7 mouse cellular contexts compared by ENCODE assay signal in genomic region chr11:88891921-88892561, GRCm38 (mm10). TPM values are rescaled to one million over a fixed set of nuclear protein-coding genes. Genes with fewer than 3 reads are reported as not detected.
A peak's percentile ranks its signal among the peaks of the same experiment; 100 is the strongest.
DNase-seq lines count a peak whose midpoint lies in the region; TF ChIP-seq lines count a peak whose summit lies in the region.
"Not testable (repeated sequence)": the region's sequence is repeated elsewhere in the genome, so short reads cannot be mapped to it uniquely, and the experiment has no call there.

No protein-coding gene starts in this region.

- peak; percentile 79 for DNase-seq in cerebellum, adult 11-12 months
- peak; percentile 55 to 59 for DNase-seq in frontal cortex, postnatal 25 days (ENCODE audit: low spot score in 2 of 2)
- peak; percentile 39 to 50 for DNase-seq in heart, postnatal 10 days
- DNase-seq in layer of hippocampus, adult 18-20 months (ENCODE audit: low spot score in 2 of 2): peak; percentile 43 to 52
- peak; percentile 51 to 52 for DNase-seq in left cerebral cortex, postnatal 14 days (ENCODE audit: low spot score in 2 of 2)
- peak; percentile 46 for DNase-seq in right cerebral cortex, adult 18-20 months
- DNase-seq in thymus, adult 2 months: peak; percentile 52

- TF ChIP-seq POLR2A in thymus, adult 2 months (IDR thresholded peaks at IDR 0.05; ENCODE audit: control insufficient read depth, extremely low read depth, insufficient read depth, low read length, poor library complexity): not testable (repeated sequence)

- not testable (repeated sequence) for H3K36me3 ChIP-seq in thymus, adult 2 months (ENCODE audit: control insufficient read depth, insufficient read depth, low read length)

- not testable (repeated sequence) for TF ChIP-seq CTCF in thymus, adult 2 months (IDR thresholded peaks at IDR 0.05; ENCODE audit: borderline replicate concordance, control insufficient read depth, extremely low read depth, insufficient read depth, low read length, poor library complexity)

- not testable (repeated sequence) for H3K4me3 ChIP-seq in thymus, adult 2 months (ENCODE audit: control insufficient read depth, insufficient read depth, low read length)

- 98% methylated on average over 18 of the region's 24 CpGs for WGBS in thymus, adult 2 months

- not testable (repeated sequence) for H3K4me1 ChIP-seq in thymus, adult 2 months (replicated peaks; ENCODE audit: control insufficient read depth, insufficient read depth, low read length)

- H3K27ac ChIP-seq in thymus, adult 2 months (ENCODE audit: control insufficient read depth, insufficient read depth, low read length): not testable (repeated sequence)

- H3K27me3 ChIP-seq in thymus, adult 2 months (ENCODE audit: control insufficient read depth, insufficient read depth, low read length): not testable (repeated sequence)

- intact Hi-C loops in heart, postnatal 10 days (cut with DNase I); left cerebral cortex, postnatal 14 days (cut with DNase I): not testable (repeated sequence)

RNA-seq across cellular contexts. Expression of gene Akap1, which starts 27.7 kb away (rescaled TPM):
- 100 to 1,000 TPM; 110 to 122 TPM for total RNA-seq in heart, postnatal 10 days (2021)
- total RNA-seq in layer of hippocampus, adult 18-20 months (2021): 10 to 100 TPM; 40.9 to 42.9 TPM
- total RNA-seq in left cerebral cortex, postnatal 14 days (2021): 10 to 100 TPM; 38.4 to 40.3 TPM
- 33.6 and 41.3 TPM in 2 replicates for polyA plus RNA-seq in thymus, adult 2 months (2012; rRNA removed)
